18 mouse cellular contexts compared by ENCODE assay signal in the genomic region with DNA sequence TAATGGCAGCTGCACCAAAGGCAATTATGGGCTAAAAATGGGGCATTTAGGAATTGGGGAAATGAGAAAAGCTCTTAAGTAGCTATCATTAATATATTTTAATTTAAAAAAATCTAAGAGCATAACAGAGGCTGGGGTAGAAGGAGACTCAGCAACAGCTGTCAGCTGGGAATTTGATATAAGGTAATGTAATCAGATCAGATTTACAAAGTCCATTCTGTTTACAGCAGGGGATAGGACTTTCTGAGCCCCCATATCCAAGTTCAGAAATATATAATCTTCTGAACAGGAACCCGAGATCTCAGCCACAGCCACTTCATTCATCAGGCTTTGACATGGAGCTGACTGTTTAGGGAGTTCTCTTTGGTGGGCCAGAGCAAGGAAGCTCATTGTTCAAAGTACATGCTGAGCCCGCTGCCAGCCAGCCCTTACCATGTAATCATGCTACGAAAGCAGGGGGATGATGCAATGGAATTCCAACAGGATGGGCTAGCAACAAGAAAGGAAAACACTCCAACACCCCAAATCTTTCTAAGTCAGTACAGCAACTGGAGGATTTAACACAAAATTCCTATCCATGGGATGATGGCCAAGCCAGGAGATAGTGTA.
"Had no signal": no experiment of that assay in that cellular context is flagged by ENCODE, and none has a peak within 500 bp of the region (broad histone marks: within the 10 kb centered on the region; RNA-seq: fewer than 3 reads in every experiment).

No protein-coding gene starts in this region.

- ATAC-seq: intestine, postnatal 0 days; liver, postnatal 0 days; midbrain, embryonic 13.5 days; midbrain, embryonic 16.5 days had no signal

- H3K4me1 ChIP-seq: limb, embryonic 15.5 days; midbrain, embryonic 13.5 days had no signal

- H3K27me3 ChIP-seq: limb, embryonic 15.5 days had no signal

- H3K27ac ChIP-seq: kidney, postnatal 0 days; layer of hippocampus, adult 2 months; left cerebral cortex, adult 2 months; limb, embryonic 15.5 days; liver, embryonic 14.5 days; macrophage; midbrain, embryonic 10.5 days; midbrain, embryonic 13.5 days had no signal

- H3K4me3 ChIP-seq: layer of hippocampus, adult 2 months; left cerebral cortex, adult 2 months; limb, embryonic 15.5 days; midbrain, embryonic 10.5 days; midbrain, embryonic 13.5 days had no signal

- DNase-seq: kidney, adult 2 months; kidney, postnatal 25 days; layer of hippocampus, adult 9-11 months; layer of hippocampus, postnatal 36 days; liver, postnatal 0 days; thymus, adult 18-20 months; thymus, postnatal 4 days had no signal

- H3K4me2 ChIP-seq: limb, embryonic 15.5 days; liver, embryonic 11.5 days; midbrain, embryonic 13.5 days had no signal

- H3K9me3 ChIP-seq: limb, embryonic 15.5 days; midbrain, embryonic 10.5 days; midbrain, embryonic 13.5 days had no signal

- H3K9ac ChIP-seq: limb, embryonic 15.5 days; liver, embryonic 14.5 days; liver, postnatal 0 days; midbrain, embryonic 13.5 days had no signal

- H3K36me3 ChIP-seq: limb, embryonic 15.5 days; midbrain, embryonic 10.5 days; midbrain, embryonic 13.5 days had no signal
